Mouse (Mus musculus): ENCODE measurements at regions not wholly inside any gene's neighbourhood (a gene's known extent, or its start where the extent isn't known, plus 50 kb on each side); places are given as distances from the start of the nearest gene placed in this dataset.

DNA sequence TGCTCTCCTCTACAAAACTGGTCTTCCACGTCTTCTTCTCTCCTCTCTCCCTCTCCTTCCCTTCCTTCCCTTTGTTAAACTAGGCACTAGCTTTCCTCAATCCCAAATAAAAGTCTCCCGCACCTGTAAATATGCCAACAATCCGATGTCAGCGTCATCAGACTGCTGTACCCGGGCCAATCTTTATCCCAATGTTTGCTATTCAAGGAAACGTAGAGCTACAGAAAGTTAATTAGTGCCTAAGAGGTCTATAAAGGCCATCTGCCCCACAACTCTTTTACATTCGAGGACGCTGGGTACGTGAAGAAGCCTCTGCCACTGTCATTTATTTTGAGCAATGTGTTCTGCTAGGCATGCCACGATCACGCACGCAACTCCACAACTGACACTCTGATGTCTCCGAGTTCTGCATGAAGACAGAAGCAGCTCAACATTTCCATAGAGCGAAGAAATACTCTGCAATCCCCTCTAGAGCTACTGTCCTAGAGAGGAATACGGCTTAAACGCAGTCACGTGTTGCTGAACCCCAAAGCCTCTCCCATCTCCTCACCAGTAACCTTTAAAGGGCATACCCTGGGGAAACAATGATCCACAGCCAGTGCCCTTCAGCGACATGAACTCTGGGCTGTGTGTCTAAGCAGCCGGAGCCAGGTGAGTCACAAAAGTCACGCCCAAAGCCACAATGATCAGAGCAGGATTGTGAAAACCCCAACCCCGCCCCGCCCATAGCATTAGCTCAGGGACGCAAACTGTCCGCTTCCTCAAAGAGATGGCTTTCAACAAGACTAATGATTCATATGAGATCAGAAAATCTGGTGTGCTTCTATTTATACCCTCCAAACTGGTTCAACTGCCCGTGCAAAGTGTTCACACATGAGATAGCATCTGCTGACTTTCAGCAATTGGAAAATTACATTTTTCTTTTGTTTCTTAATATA is 510.9 kb upstream of the Gm10131 start:
- DNase-seq = no peak

DNA sequence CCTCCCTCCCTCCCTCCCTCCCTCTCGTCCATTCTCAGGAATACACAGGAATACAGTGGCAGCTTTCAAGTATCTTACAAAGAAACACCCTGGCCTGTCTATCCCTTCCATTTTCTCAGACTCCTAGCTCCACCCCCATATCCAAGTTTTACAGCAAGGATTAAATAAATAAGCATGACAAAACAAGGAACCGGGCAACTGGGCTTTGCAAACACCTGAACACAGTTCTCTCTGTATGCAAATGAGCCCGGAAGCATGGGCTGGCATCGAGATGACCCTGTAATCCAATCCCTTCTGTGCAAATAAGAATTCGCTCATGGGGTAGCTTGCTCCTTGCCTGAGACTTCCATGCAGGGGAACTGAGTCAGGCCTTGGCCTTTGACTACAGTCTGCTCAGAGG is 506.5 kb upstream of the Gm10131 start:
- no peak for DNase-seq

DNA sequence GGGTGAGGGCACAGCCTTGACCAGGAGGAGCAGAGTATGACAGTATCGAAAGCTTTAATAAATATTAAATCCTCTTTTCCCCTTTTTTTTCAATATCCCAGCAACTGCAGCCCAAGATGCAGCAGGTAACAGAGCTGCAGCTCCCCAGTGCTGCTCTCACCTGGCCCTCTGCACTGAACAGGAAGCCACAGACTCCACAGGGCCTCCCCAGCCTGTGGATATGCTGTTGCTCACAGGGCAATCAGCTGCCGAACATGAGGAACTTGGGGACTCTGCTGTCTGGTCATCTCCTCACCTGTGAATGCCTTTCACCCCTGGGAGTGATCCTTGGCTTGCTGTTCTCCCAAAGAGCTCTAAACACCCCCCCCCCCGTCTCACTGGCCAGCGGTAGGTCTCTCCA is 503.4 kb upstream of the Gm10131 start:
- no peak for DNase-seq

- DNase-seq = no peak
Observed at GRCm38 (mm10) chr8:34614031-34614526, 502.5 kb upstream of the Gm10131 start.

- no peak for DNase-seq
Observed at GRCm38 (mm10) chr8:34613138-34613537, 501.6 kb upstream of the Gm10131 start.

- no peak for DNase-seq
Observed at GRCm38 (mm10) chr8:34612396-34612795, 500.9 kb upstream of the Gm10131 start.

DNA sequence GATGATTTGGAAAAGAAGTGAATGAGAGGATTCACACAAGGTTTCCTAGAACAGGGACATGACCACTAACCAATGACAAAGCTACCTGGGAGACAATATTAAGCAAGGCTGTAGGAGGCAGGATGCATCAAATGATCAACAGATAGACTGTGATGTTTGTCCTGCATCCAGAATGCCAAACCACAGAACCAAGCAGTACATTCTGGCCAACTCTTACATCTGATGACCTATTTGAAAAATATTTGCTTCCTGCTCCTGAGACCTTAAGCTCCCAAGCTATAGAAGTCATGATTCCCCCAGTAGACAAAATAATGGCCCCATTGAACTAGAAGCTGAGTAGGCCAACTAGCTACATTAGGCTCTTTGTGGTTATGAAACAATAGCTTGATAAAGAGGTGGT is 498.6 kb upstream of the Gm10131 start:
- no peak for DNase-seq

- DNase-seq = no peak
Observed at GRCm38 (mm10) chr8:34607426-34607825, 495.9 kb upstream of the Gm10131 start.

- no peak for DNase-seq
Observed at GRCm38 (mm10) chr8:34605031-34605430, 493.5 kb upstream of the Gm10131 start.

DNA sequence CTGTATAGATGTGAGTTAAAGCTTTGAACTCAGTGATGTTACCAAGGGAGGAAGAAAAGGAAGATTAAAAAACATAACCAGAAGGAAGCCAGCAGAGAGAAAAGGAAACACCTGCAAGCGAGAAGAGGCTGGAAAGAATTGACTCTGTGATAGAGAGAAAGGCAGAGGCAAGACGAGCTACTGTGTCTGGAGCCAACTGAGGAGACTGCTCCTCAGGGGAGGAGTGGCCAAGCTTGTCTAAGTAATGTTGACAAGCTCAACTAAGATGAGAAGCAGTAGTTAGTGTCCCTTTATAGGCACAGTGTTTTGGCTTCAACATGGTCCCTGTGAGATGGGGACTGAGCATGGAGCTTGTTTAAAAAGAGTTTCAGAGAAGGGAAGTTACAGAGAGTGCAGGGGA is 493.0 kb upstream of the Gm10131 start:
- DNase-seq = no peak

GRCm38 (mm10) chr8:34601426-34601953 is 490.0 kb upstream of the Gm10131 start:
- DNase-seq = no peak

DNA sequence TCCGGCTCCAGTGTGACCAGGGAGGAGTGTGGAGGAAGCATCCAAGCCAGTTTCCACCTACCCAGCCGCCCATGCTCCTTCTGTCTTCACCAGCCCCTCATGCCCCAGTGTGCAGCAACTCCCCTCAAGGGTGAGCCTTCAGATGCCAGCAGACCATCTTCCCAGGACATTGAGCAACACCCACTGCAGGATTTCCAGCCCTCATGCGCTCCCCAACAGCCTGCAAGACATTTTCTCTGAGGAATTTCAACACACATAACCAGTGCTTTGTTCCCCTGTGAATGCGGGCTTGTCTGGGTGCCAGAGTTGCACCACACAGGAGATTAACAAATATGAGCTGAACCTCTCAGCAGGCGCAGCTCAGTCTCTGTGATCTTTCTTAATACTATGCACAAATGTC is 489.3 kb upstream of the Gm10131 start:
- DNase-seq = no peak

DNA sequence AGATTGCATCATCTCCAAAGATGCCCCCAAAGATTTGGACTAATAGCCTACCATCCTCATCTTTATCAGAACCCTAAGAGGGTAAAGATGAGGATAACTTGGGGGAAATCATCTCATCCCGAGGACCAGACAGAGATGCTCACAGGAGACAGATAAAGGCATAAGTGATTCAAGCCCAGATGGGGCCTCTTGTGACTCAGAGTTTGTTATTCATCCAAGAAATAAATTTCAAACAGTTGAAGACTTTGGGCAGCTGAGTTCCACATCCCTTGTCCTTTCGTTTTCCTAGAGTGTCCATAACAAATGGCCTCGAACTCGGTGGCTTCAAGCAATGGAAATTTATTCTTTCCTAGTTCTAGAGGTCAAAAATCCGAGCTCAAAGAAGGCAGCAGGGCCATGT is 485.1 kb upstream of the Gm10131 start:
- DNase-seq = no peak

GRCm38 (mm10) chr8:34590976-34591749 is 479.6 kb upstream of the Gm10131 start:
- DNase-seq = no peak

- DNase-seq = no peak
Observed at GRCm38 (mm10) chr8:34578043-34578442, 466.5 kb upstream of the Gm10131 start.

DNA sequence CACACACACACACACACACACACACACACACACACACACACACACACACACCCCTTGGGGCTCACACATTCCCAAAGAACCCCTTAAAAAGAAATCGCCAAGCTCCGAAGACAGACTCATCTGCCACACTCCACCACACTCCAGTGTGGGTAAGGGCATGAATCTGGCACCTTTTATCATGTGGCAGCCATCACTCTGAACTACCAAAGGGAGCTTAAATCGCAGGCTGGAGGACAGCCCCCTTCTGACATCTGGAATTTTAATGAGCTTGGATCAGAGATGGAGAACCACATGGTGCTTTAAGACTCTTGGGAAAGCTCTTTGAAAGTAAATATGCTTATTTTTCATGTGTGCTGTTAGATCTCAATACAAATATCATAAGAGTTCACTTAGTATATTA is 462.5 kb upstream of the Gm10131 start:
- no peak for DNase-seq

GRCm38 (mm10) chr8:34573007-34573881 is 461.7 kb upstream of the Gm10131 start:
- DNase-seq = no peak

DNA sequence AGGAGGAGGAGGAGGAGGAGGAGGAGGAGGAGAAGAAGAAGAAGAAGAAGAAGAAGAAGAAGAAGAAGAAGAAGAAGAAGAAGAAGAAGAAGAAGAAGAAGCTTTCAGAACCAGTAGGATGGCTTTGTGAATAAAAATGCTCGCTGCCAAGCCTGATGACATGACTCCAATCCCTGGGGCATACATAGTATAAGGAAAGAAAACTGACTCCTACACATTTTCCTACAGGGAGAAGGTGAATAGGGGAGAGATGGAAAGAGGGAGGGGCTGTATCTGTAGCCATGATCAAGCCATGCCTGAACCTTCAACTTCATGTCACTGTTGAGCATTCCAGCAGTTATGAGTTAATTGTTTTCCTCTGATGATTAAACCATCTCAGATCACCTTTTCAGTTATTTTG is 460.2 kb upstream of the Gm10131 start:
- DNase-seq = no peak

DNA sequence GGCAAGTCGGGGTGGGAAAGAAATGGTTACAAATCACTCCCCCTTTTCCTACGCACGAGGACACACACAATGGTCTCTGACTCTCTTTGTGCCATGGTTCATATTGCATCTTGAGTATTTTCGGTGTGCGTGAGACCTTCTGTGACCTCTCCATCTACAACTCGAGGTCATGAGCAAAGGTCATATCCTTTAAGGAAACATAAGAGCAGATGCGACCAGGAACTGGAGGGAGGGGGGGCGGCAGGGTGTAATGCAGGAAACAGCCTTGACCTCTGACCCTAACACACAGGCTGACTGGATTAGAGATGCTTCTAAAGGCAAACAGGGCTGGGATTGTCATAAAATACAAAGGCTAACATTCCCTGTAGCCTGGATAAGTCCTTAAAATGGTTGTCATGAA is 450.7 kb upstream of the Gm10131 start:
- DNase-seq = no peak

GRCm38 (mm10) chr8:34549786-34550185 is 438.2 kb upstream of the Gm10131 start:
- DNase-seq = no peak

- no peak for DNase-seq
Observed at GRCm38 (mm10) chr8:34546815-34547214, 435.3 kb upstream of the Gm10131 start.

- DNase-seq = no peak
Observed at GRCm38 (mm10) chr8:34542361-34543038, 431.0 kb upstream of the Gm10131 start.

Data from right cerebral cortex, postnatal 4 days (tissue).